ENCODE assay signal across 8 mouse cellular contexts in genomic region chr10:127090560-127091411, GRCm38 (mm10). TPM values are rescaled to one million over a fixed set of nuclear protein-coding genes. Genes with fewer than 3 reads are reported as not detected.
DNase-seq lines count a peak whose midpoint lies in the region; ATAC-seq and TF ChIP-seq lines count a peak whose summit lies in the region.

No protein-coding gene starts in this region.

- peaks cover 27% of the 10 kb centered on the region for H3K36me3 ChIP-seq in G1E (replicated peaks)
- H3K36me3 ChIP-seq in forebrain, embryonic 12.5 days (replicated peaks) = peaks cover 14% of the 10 kb centered on the region
- H3K36me3 ChIP-seq in intestine, embryonic 14.5 days (ENCODE audit: control insufficient read depth, insufficient read depth, low read length) = peaks cover 2% of the 10 kb centered on the region; the same call in 1 of the 2 replicates
- H3K36me3 ChIP-seq in liver, postnatal 0 days (replicated peaks; ENCODE audit: insufficient read depth, low read length) = peaks cover 10% of the 10 kb centered on the region; the same call in 1 of the 2 replicates
- peaks cover 55% of the 10 kb centered on the region for H3K36me3 ChIP-seq in neural tube, embryonic 15.5 days

- H3K4me2 ChIP-seq in forebrain, embryonic 12.5 days = peak overlapping the region; percentile 52
- H3K4me2 ChIP-seq in intestine, embryonic 14.5 days (ENCODE audit: low read length) = peak overlapping the region; percentile 20
- H3K4me2 ChIP-seq in liver, postnatal 0 days (ENCODE audit: low read depth, low read length) = no peak overlapping the region
- H3K4me2 ChIP-seq in neural tube, embryonic 15.5 days = peak overlapping the region; percentile 46

- no peak for TF ChIP-seq EP300 in liver, postnatal 0 days (IDR thresholded peaks at IDR 0.05; ENCODE audit: low read depth)

- no peak for ATAC-seq in G1E (ENCODE audit: extremely low read depth, insufficient number of reproducible peaks, low FRiP score, poor library complexity, severe bottlenecking)
- peak; percentile 9; the same call in 1 of the 2 replicates for ATAC-seq in forebrain, embryonic 12.5 days (ENCODE audit: low FRiP score)
- no peak for ATAC-seq in intestine, embryonic 14.5 days (replicated peaks; ENCODE audit: low FRiP score, low TSS enrichment, low read depth)
- 0 out of 2 replicates have a peak, but pooled peaks have one; percentile 11 for ATAC-seq in liver, postnatal 0 days
- ATAC-seq in neural tube, embryonic 15.5 days (ENCODE audit: low FRiP score) = peak; percentile 1; the same call in 1 of the 2 replicates

- H3K27me3 ChIP-seq in G1E (ENCODE audit: insufficient read depth, low read length) = peaks cover 50% of the 10 kb centered on the region
- H3K27me3 ChIP-seq in forebrain, embryonic 12.5 days = peaks cover 69% of the 10 kb centered on the region
- H3K27me3 ChIP-seq in intestine, embryonic 14.5 days (replicated peaks; ENCODE audit: control insufficient read depth, insufficient read depth, low read length) = peaks cover 65% of the 10 kb centered on the region
- H3K27me3 ChIP-seq in liver, postnatal 0 days (ENCODE audit: insufficient read depth, low read length) = peaks cover 19% of the 10 kb centered on the region
- H3K27me3 ChIP-seq in neural tube, embryonic 15.5 days (replicated peaks) = peaks cover 60% of the 10 kb centered on the region

- peak overlapping the region; percentile 59; the same call in 1 of the 2 replicates for H3K4me3 ChIP-seq in G1E (ENCODE audit: low read depth, low read length)
- peak overlapping the region; percentile 33 for H3K4me3 ChIP-seq in forebrain, embryonic 12.5 days (replicated peaks)
- no peak overlapping the region for H3K4me3 ChIP-seq in intestine, embryonic 14.5 days (ENCODE audit: low read depth, low read length)
- H3K4me3 ChIP-seq in liver, postnatal 0 days (ENCODE audit: low read depth, low read length) = no peak overlapping the region
- peak overlapping the region; percentile 17 for H3K4me3 ChIP-seq in neural tube, embryonic 15.5 days (replicated peaks)

- H3K27ac ChIP-seq in forebrain, embryonic 12.5 days = no peak overlapping the region
- no peak overlapping the region for H3K27ac ChIP-seq in intestine, embryonic 14.5 days (ENCODE audit: low read depth)
- H3K27ac ChIP-seq in liver, postnatal 0 days (ENCODE audit: low read depth) = no peak overlapping the region
- no peak overlapping the region for H3K27ac ChIP-seq in neural tube, embryonic 15.5 days (replicated peaks)

- 7% methylated on average over 57 of the region's 57 CpGs for WGBS in forebrain, embryonic 12.5 days
- WGBS in intestine, embryonic 14.5 days = 9% methylated on average over 57 of the region's 57 CpGs
- 60% methylated on average over 56 of the region's 57 CpGs for WGBS in liver, postnatal 0 days (ENCODE audit: insufficient replicate concordance)
- WGBS in neural tube, embryonic 15.5 days = 13% methylated on average over 57 of the region's 57 CpGs

- TF ChIP-seq CTCF in G1E (IDR thresholded peaks at IDR 0.05; ENCODE audit: low read depth, low read length) = no peak
- TF ChIP-seq CTCF in liver, postnatal 0 days (IDR thresholded peaks at IDR 0.05; ENCODE audit: low read depth) = no peak

- peak; percentile 54 to 63 for DNase-seq in cerebellum, postnatal 14 days
- DNase-seq in cerebellum, adult 9-10 months = no peak
- no peak for DNase-seq in G1E (ENCODE audit: low spot score)
- DNase-seq in intestine, embryonic 14.5 days (ENCODE audit: low spot score) = peak; percentile 78
- DNase-seq in liver, postnatal 0 days = peak; percentile 56
- no peak for DNase-seq in spleen, adult 12 weeks (ENCODE audit: low spot score)

- peaks cover 19% of the 10 kb centered on the region for H3K4me1 ChIP-seq in G1E (ENCODE audit: insufficient read depth, low read depth, low read length)
- peaks cover 19% of the 10 kb centered on the region for H3K4me1 ChIP-seq in forebrain, embryonic 12.5 days
- H3K4me1 ChIP-seq in intestine, embryonic 14.5 days (replicated peaks; ENCODE audit: control insufficient read depth, insufficient read depth, low read length) = no peaks in the 10 kb centered on the region
- H3K4me1 ChIP-seq in liver, postnatal 0 days (ENCODE audit: insufficient read depth) = peaks cover 15% of the 10 kb centered on the region
- peaks cover 36% of the 10 kb centered on the region for H3K4me1 ChIP-seq in neural tube, embryonic 15.5 days

- peaks cover 7% of the 10 kb centered on the region for H3K9me3 ChIP-seq in G1E (replicated peaks)
- H3K9me3 ChIP-seq in forebrain, embryonic 12.5 days = no peaks in the 10 kb centered on the region
- no peaks in the 10 kb centered on the region for H3K9me3 ChIP-seq in intestine, embryonic 14.5 days (ENCODE audit: control insufficient read depth, low read length)
- H3K9me3 ChIP-seq in liver, postnatal 0 days (ENCODE audit: low read length) = no peaks in the 10 kb centered on the region
- no peaks in the 10 kb centered on the region for H3K9me3 ChIP-seq in neural tube, embryonic 15.5 days (replicated peaks)

- H3K9ac ChIP-seq in forebrain, embryonic 12.5 days = 0 out of 2 replicates have a peak overlapping the region, but pooled peaks have one; percentile 25
- no peak overlapping the region for H3K9ac ChIP-seq in intestine, embryonic 14.5 days (ENCODE audit: low read length)
- no peak overlapping the region for H3K9ac ChIP-seq in liver, postnatal 0 days (replicated peaks)
- 0 out of 2 replicates have a peak overlapping the region, but pooled peaks have one; percentile 14 for H3K9ac ChIP-seq in neural tube, embryonic 15.5 days (replicated peaks)

RNA-seq across cellular contexts. Expression of gene Agap2, which starts 15.7 kb away (rescaled TPM):
- total RNA-seq in G1E (2014; fragmentation: Nextera tagmentation) = 0.15 and 1.3 TPM in 2 replicates
- under 0.01 and 1.1 TPM in 2 replicates for total RNA-seq in G1E (2017)
- 0.07 and 0.26 TPM in 2 replicates for polyA plus RNA-seq in G1E (2012)
- polyA plus RNA-seq in forebrain, embryonic 12.5 days (2016; fragmentation: Nextera tagmentation; extraction: Ambion mirVana) = 0.73 and 1.1 TPM in 2 replicates
- polyA plus RNA-seq in intestine, embryonic 14.5 days (2014; fragmentation: Nextera tagmentation; extraction: Ambion mirVana) = 0.23 and 0.26 TPM in 2 replicates
- polyA plus RNA-seq in liver, postnatal 0 days (2015; fragmentation: Nextera tagmentation; extraction: Ambion mirVana) = 0.33 and 0.88 TPM in 2 replicates
- 4.6 and 5.3 TPM in 2 replicates for polyA plus RNA-seq in neural tube, embryonic 15.5 days (2015; fragmentation: Nextera tagmentation; extraction: Ambion mirVana)

RNA-seq across cellular contexts. Expression of gene Tspan31, which starts 20.7 kb away (rescaled TPM):
- total RNA-seq in G1E (2014; fragmentation: Nextera tagmentation) (163 and 186 TPM in 2 replicates), G1E (2017) (73.6 and 83.9 TPM in 2 replicates)
- polyA plus RNA-seq in G1E (2012) = 30.3 and 41.8 TPM in 2 replicates
- 139 and 158 TPM in 2 replicates for polyA plus RNA-seq in forebrain, embryonic 12.5 days (2016; fragmentation: Nextera tagmentation; extraction: Ambion mirVana)
- 92.4 and 114 TPM in 2 replicates for polyA plus RNA-seq in intestine, embryonic 14.5 days (2014; fragmentation: Nextera tagmentation; extraction: Ambion mirVana)
- 224 and 230 TPM in 2 replicates for polyA plus RNA-seq in liver, postnatal 0 days (2015; fragmentation: Nextera tagmentation; extraction: Ambion mirVana)
- polyA plus RNA-seq in neural tube, embryonic 15.5 days (2015; fragmentation: Nextera tagmentation; extraction: Ambion mirVana) = 108 and 123 TPM in 2 replicates

RNA-seq across cellular contexts. Expression of gene Cdk4, which starts 27.5 kb away (rescaled TPM):
- total RNA-seq in G1E (2014; fragmentation: Nextera tagmentation) (532 and 608 TPM in 2 replicates), G1E (2017) (648 and 675 TPM in 2 replicates)
- polyA plus RNA-seq in G1E (2012) = 1,726 and 1,826 TPM in 2 replicates
- polyA plus RNA-seq in forebrain, embryonic 12.5 days (2016; fragmentation: Nextera tagmentation; extraction: Ambion mirVana) = 2,431 and 2,450 TPM in 2 replicates
- 1,915 and 2,068 TPM in 2 replicates for polyA plus RNA-seq in intestine, embryonic 14.5 days (2014; fragmentation: Nextera tagmentation; extraction: Ambion mirVana)
- polyA plus RNA-seq in liver, postnatal 0 days (2015; fragmentation: Nextera tagmentation; extraction: Ambion mirVana) = 209 and 225 TPM in 2 replicates
- polyA plus RNA-seq in neural tube, embryonic 15.5 days (2015; fragmentation: Nextera tagmentation; extraction: Ambion mirVana) = 551 and 796 TPM in 2 replicates

RNA-seq across cellular contexts. Expression of gene Os9, which starts 30.1 kb away (rescaled TPM):
- total RNA-seq in G1E (2014; fragmentation: Nextera tagmentation) (47.9 and 55.4 TPM in 2 replicates), G1E (2017) (95.7 and 99.7 TPM in 2 replicates)
- polyA plus RNA-seq in G1E (2012) = 110 and 126 TPM in 2 replicates
- 86.1 and 90.2 TPM in 2 replicates for polyA plus RNA-seq in forebrain, embryonic 12.5 days (2016; fragmentation: Nextera tagmentation; extraction: Ambion mirVana)
- polyA plus RNA-seq in intestine, embryonic 14.5 days (2014; fragmentation: Nextera tagmentation; extraction: Ambion mirVana) = 47.6 and 51.6 TPM in 2 replicates
- 78.8 and 81.4 TPM in 2 replicates for polyA plus RNA-seq in liver, postnatal 0 days (2015; fragmentation: Nextera tagmentation; extraction: Ambion mirVana)
- polyA plus RNA-seq in neural tube, embryonic 15.5 days (2015; fragmentation: Nextera tagmentation; extraction: Ambion mirVana) = 127 and 130 TPM in 2 replicates

RNA-seq across cellular contexts. Expression of gene March9, which starts 30.8 kb away (rescaled TPM):
- total RNA-seq in G1E (2014; fragmentation: Nextera tagmentation) (0.68 and 1.1 TPM in 2 replicates), G1E (2017) (1.2 and 1.3 TPM in 2 replicates)
- polyA plus RNA-seq in G1E (2012) = 0.63 and 0.88 TPM in 2 replicates
- 3.9 and 4.2 TPM in 2 replicates for polyA plus RNA-seq in forebrain, embryonic 12.5 days (2016; fragmentation: Nextera tagmentation; extraction: Ambion mirVana)
- 1.4 and 1.9 TPM in 2 replicates for polyA plus RNA-seq in intestine, embryonic 14.5 days (2014; fragmentation: Nextera tagmentation; extraction: Ambion mirVana)
- 0.04 and 0.06 TPM in 2 replicates for polyA plus RNA-seq in liver, postnatal 0 days (2015; fragmentation: Nextera tagmentation; extraction: Ambion mirVana)
- 5.9 and 7.4 TPM in 2 replicates for polyA plus RNA-seq in neural tube, embryonic 15.5 days (2015; fragmentation: Nextera tagmentation; extraction: Ambion mirVana)

Comparison
In these comparisons a context has a peak if more than half of its experiments do, and no peak if none do; other contexts are left out.
1. DNase-seq: peak in cerebellum, postnatal 14 days (2 of 2), intestine, embryonic 14.5 days (single experiment) and liver, postnatal 0 days (single experiment); none in cerebellum, adult 9-10 months (single experiment), G1E (single experiment) and spleen, adult 12 weeks (single experiment).
2. ATAC-seq: peak in forebrain, embryonic 12.5 days (single experiment), liver, postnatal 0 days (single experiment) and neural tube, embryonic 15.5 days (single experiment); none in G1E (single experiment) and intestine, embryonic 14.5 days (single experiment).
3. H3K4me3 ChIP-seq: peak in G1E (single experiment), forebrain, embryonic 12.5 days (single experiment) and neural tube, embryonic 15.5 days (single experiment); none in intestine, embryonic 14.5 days (single experiment) and liver, postnatal 0 days (single experiment).
4. H3K9ac ChIP-seq: peak in forebrain, embryonic 12.5 days (single experiment) and neural tube, embryonic 15.5 days (single experiment); none in intestine, embryonic 14.5 days (single experiment) and liver, postnatal 0 days (single experiment).